Mouse (Mus musculus): Measurements from ENCODE around the gene Mrpl23. TPM values are rescaled to one million over a fixed set of nuclear protein-coding genes. Genes with fewer than 3 reads are reported as not detected.

Mrpl23 gene
- polyA plus RNA-seq, 1 experiment from 2014 or later: 21.1 TPM

DNA sequence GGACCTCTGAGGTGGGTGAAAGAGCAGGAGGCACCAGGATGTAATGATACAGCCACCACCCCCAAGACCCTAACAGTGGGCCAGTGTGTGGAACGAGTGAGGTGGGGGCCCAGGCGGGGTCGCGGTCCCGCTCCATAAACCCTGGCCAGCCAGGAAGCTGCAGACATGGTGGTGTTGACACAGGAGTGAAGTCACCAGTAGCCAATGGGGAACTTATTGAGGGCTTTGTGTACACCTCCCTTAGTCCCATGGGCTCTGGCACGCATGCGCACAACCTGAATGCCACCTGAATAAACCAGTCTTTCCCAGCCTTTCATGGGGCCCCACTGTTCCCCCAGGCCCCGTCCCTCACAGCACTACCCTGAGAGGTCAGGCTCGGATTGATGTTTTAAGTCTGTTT, 38.1 kb downstream of the Mrpl23 start:
- WGBS: 89% methylated on average over 9 of the region's 9 CpGs
- no peak for ATAC-seq (ENCODE audit: low FRiP score, low read depth)
- Histone ChIP-seq H3K4me1 (replicated peaks) (no peaks in the 10 kb centered on the region), H3K27me3 (no peaks in the 10 kb centered on the region), H3K4me3 (no peak overlapping the region), H3K27ac (replicated peaks) (no peak overlapping the region), H3K9ac (no peak overlapping the region), H3K4me2 (no peak overlapping the region), H3K36me3 (no peaks in the 10 kb centered on the region), H3K9me3 (no peaks in the 10 kb centered on the region)

DNA sequence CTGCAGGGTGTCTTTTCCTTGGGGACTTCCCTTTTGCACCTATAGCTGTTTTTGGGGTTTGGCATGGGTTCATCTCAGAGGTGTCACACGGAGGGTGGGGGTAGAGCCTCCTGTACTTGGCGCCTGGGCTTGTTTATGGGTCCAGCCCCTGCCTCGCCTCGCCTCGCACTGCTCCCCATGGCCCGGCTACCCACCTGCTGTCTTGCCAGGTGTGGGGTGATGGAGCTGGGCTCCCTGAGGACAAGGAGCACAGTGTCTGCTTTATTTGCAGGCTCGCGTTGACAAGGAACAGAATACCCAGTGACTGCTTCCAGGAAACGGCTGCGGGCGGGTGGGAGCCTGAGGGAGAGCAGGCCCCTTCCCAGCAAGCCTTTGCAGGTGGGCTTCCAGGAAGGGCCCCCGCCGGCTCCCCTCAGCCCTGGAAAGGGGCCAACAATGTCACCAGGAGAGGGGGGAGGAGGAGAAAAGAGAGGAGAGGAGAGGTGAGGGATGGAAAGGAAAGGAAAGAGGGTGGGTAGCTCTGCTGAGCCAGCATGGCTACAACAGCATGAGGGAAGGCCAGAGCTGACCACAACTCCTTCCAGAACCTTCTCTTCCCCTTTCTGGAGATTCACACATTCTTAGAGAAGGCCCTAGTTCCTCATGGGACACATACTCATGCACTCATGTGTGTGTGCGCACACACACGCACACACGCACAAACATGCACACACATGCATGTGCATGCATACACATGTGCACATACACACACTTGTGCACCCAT, 39.2 kb downstream of the Mrpl23 start:
- no peaks in the 10 kb centered on the region for H3K36me3 ChIP-seq
- no peaks in the 10 kb centered on the region for H3K4me1 ChIP-seq (replicated peaks)
- ATAC-seq (ENCODE audit: low FRiP score, low read depth): no peak
- no peak overlapping the region for H3K4me3 ChIP-seq
- H3K27me3 ChIP-seq: no peaks in the 10 kb centered on the region
- H3K4me2 ChIP-seq: no peak overlapping the region
- H3K9me3 ChIP-seq: no peaks in the 10 kb centered on the region
- no peak overlapping the region for H3K27ac ChIP-seq (replicated peaks)
- no peak overlapping the region for H3K9ac ChIP-seq
- 75% methylated on average over 16 of the region's 16 CpGs for WGBS

DNA sequence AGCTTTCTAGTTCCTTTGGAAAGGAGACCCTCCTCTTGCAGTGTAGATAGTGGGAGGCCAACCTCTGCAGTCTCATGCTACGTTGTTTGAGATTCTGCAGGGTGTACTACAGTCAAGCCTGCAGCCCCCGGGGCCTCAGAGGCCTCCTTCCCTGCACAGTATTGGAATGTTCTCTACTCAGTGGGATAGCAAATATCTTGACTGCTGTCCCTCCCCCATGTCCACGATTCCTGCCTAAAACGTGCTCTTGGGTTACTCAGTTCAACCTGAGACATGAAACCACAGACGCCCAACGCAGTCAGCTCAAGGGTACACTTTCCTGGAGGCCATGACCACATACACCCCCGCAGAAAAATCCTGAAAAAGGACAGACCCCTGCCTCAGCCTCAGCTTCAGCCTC, 39.9 kb downstream of the Mrpl23 start:
- no peak overlapping the region for H3K4me2 ChIP-seq
- no peak overlapping the region for H3K9ac ChIP-seq
- WGBS: 70% methylated on average over 7 of the region's 7 CpGs
- no peaks in the 10 kb centered on the region for H3K9me3 ChIP-seq
- no peak overlapping the region for H3K4me3 ChIP-seq
- H3K27me3 ChIP-seq: no peaks in the 10 kb centered on the region
- H3K27ac ChIP-seq (replicated peaks): no peak overlapping the region
- H3K4me1 ChIP-seq (replicated peaks): no peaks in the 10 kb centered on the region
- ATAC-seq (ENCODE audit: low FRiP score, low read depth): no peak
- H3K36me3 ChIP-seq: no peaks in the 10 kb centered on the region

DNA sequence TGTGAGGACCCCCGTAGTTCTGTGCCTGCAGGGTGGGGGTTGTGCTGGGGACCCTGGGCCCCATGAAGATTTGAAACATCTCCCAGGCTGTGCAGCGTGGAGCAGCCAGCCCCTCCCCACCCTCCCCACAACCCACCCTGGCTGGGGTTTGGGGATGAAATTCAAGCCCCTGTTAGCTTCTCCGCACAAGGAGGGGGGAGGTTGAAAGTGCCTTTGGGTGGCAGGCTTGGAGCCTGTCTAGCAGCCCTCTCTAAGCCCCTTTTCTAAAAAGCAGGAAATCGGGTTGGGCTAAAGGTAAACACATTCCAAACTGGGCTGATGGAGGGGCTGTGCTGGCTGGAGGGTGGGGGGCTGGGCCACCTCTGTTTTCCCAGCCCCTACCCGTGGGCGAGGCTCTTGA, 40.5 kb downstream of the Mrpl23 start:
- H3K4me3 ChIP-seq: no peak overlapping the region
- 70% methylated on average over 6 of the region's 6 CpGs for WGBS
- H3K36me3 ChIP-seq: no peaks in the 10 kb centered on the region
- no peak overlapping the region for H3K27ac ChIP-seq (replicated peaks)
- no peak overlapping the region for H3K9ac ChIP-seq
- ATAC-seq (ENCODE audit: low FRiP score, low read depth): no peak
- H3K4me1 ChIP-seq (replicated peaks): no peaks in the 10 kb centered on the region
- H3K9me3 ChIP-seq: no peaks in the 10 kb centered on the region
- H3K27me3 ChIP-seq: no peaks in the 10 kb centered on the region
- H3K4me2 ChIP-seq: no peak overlapping the region

DNA sequence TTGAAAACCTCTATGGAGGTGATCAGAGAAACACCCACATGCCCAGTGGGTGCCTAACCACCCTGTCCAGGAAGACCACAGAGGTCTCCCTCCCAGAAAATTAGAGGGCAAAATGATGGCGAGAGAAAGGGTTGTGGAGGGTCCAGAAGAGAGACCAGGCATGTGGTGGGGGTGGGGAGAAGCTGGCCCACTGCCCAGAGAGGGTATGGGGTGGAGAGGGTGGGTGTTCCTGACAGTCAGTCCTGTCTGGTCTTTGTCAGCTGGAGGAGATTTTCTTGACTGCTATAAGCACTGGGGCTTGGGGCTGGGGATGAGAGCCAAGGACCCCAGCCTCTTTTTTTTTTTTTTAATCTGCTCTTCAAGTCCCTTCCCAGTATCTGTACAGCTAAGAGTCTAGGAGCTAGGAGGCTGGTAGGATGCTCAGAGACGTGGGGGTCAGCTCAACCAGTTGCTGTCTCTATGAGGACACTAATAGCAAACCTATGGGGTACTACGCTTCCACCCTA, 41.7 kb downstream of the Mrpl23 start:
- Histone ChIP-seq H3K27me3 (no peaks in the 10 kb centered on the region), H3K9me3 (no peaks in the 10 kb centered on the region), H3K4me2 (no peak overlapping the region), H3K4me3 (no peak overlapping the region), H3K36me3 (no peaks in the 10 kb centered on the region), H3K9ac (no peak overlapping the region), H3K4me1 (replicated peaks) (no peaks in the 10 kb centered on the region), H3K27ac (replicated peaks) (no peak overlapping the region)
- ATAC-seq (ENCODE audit: low FRiP score, low read depth): no peak
- 73% methylated on average over 3 of the region's 3 CpGs for WGBS

DNA sequence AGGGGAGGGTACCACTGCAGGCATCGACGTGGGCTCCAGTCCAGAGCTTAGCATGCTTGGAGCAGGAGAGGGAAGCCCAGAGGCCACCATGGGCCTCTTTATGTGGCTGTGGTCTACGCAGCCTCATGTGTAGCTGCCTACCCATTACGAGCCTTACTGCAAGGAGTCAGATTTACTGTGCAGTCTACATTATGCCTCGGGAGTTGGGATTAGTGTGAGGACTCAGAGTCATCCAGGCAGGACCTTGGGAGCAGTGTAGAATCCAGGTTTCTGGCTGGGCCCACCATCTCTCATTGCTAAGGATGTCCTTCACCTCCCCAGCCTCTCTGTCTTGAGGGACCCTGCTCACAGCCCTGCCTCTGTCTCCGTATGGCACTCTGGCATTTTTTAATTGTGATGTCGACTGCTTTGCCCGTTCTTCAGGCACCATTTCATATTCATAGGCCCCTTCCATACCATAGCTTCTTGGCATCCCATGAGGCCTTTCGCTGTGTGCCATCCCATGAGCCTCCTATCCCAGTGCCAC, 42.4 kb downstream of the Mrpl23 start:
- H3K9me3 ChIP-seq: no peaks in the 10 kb centered on the region
- 81% methylated on average over 9 of the region's 9 CpGs for WGBS

DNA sequence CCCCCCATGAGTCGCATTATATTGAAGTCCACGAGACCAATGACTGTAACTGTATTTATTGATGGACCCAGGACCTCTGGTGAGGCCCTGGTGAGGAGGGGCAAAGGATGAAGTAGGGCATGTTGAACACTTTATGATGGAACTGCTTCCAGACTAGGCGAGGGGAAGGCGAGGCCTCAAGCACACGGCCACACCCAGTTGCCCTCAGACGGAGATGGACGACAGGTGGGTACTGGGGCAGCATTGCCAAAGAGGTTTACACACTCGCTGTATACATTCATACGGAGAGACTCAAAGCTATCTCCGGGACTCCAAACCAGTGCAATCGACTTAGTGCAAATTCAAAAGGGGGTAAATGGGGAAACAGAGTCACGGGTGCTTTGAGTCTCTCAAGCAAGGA, 43.0 kb downstream of the Mrpl23 start:
- no peak for ATAC-seq (ENCODE audit: low FRiP score, low read depth)
- WGBS: 91% methylated on average over 12 of the region's 12 CpGs
- Histone ChIP-seq H3K4me1 (replicated peaks) (no peaks in the 10 kb centered on the region), H3K27ac (replicated peaks) (no peak overlapping the region), H3K36me3 (no peaks in the 10 kb centered on the region), H3K27me3 (no peaks in the 10 kb centered on the region), H3K4me3 (no peak overlapping the region), H3K9me3 (no peaks in the 10 kb centered on the region), H3K9ac (no peak overlapping the region), H3K4me2 (no peak overlapping the region)

More for the DNA sequence above, 42.4 kb downstream of the Mrpl23 start:
- no peaks in the 10 kb centered on the region for H3K4me1 ChIP-seq (replicated peaks)
- no peak for ATAC-seq (ENCODE audit: low FRiP score, low read depth)
- H3K27me3 ChIP-seq: no peaks in the 10 kb centered on the region
- H3K9ac ChIP-seq: no peak overlapping the region
- no peak overlapping the region for H3K4me3 ChIP-seq
- no peak overlapping the region for H3K4me2 ChIP-seq
- H3K27ac ChIP-seq (replicated peaks): no peak overlapping the region
- H3K36me3 ChIP-seq: no peaks in the 10 kb centered on the region

DNA sequence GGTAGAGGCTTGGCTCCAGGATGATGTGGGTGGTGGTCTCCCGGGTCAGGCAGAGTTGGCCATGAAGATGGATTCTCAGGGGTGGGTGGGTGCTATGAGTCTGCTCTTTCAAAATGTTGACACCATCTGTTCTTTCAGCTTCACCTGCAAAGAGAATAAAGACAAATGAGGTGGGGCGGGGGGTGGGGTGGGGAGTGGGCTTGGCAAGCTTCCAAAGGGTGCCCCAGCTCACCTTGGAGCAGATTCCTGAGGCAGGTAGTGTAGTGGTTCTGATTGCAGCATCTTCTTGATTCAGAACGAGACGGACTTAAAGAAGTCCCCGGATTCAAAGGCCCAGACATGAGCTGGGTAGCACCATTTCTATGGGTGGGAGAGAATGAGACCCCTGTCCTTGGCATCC, 43.5 kb downstream of the Mrpl23 start:
- Histone ChIP-seq H3K4me3 (no peak overlapping the region), H3K36me3 (no peaks in the 10 kb centered on the region), H3K27ac (replicated peaks) (no peak overlapping the region), H3K9ac (no peak overlapping the region), H3K4me1 (replicated peaks) (no peaks in the 10 kb centered on the region), H3K27me3 (no peaks in the 10 kb centered on the region), H3K4me2 (no peak overlapping the region), H3K9me3 (no peaks in the 10 kb centered on the region)
- WGBS: 91% methylated on average over 5 of the region's 5 CpGs
- no peak for ATAC-seq (ENCODE audit: low FRiP score, low read depth)

DNA sequence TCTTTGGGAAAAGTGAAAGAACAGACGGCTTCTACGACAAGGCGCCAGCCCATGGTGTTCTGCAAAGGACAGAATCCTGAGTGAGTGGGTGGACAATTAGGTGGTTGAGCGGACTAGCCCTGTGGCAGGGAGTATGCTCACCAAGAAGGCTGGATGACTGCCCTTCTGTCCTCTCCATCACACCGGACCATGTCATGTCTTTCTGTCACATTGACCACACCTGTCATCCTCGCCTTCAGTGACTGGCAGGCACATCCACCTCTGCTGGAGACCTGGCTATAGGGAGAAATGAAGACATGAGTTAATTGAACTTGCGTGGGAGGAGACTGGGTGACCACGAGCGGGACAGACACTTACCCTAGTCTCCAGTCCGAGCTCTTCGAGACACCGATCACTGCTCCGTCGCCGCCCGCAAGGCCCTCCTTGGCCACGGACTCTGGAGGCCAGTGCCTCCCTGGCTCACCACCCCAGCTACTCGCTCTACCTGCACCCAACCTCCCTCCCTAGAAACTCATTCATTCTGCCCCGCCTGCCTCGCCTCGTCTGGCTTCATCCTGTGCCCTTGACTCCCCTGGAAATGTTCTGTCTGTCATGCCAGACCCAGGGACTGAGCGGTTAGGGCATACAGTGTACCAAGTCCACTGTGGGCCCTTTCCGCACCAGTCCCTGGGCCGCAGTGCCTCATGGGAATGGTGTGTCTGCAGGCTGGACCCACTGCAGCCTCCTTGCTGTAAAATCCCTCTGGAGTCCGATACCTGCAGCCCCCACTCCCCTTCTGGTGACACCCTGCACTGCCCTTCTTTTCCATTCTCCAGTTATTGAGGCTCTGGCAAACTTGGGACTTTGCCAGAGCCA, 44.2 kb downstream of the Mrpl23 start:
- H3K27ac ChIP-seq (replicated peaks): no peak overlapping the region
- no peak overlapping the region for H3K4me3 ChIP-seq

DNA sequence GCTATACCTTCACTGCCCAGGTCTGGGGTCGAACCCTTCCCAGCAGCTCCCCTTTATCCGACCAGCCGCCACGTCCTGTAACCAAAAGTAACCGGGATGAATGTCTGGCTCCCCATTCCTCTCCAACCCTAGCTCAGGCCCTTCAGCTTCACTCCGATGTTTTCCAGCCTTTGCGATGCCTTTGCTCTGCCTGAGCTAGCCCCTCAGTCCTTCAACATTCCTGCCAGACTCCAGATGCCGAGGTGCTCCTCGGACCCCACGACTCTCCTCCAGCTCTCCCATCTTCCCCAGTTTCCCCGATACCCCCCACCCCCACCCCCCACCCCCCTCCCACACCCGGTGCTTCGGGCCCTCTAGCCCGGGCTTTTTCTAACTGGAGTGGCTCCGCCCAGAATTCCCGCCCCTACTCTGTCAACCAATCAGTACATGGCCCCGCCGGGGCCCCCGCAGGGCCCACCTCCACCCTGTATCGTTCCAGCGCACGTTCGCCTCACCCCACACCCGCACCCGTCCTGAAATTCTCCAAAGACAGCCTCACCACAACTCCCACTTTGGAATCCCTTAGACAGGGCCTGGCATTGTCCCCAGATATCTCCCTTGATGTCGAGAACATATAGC, 45.4 kb downstream of the Mrpl23 start:
- H3K27me3 ChIP-seq: no peaks in the 10 kb centered on the region
- H3K27ac ChIP-seq (replicated peaks): no peak overlapping the region
- H3K4me1 ChIP-seq (replicated peaks): no peaks in the 10 kb centered on the region
- H3K9ac ChIP-seq: no peak overlapping the region
- H3K36me3 ChIP-seq: no peaks in the 10 kb centered on the region
- ATAC-seq (ENCODE audit: low FRiP score, low read depth): no peak
- H3K4me2 ChIP-seq: peak overlapping the region; percentile 46
- H3K9me3 ChIP-seq: no peaks in the 10 kb centered on the region
- H3K4me3 ChIP-seq: peak overlapping the region; percentile 9; the same call in 1 of the 2 replicates
- 43% methylated on average over 20 of the region's 26 CpGs for WGBS

More for the DNA sequence above, 44.2 kb downstream of the Mrpl23 start:
- no peak overlapping the region for H3K9ac ChIP-seq
- H3K4me1 ChIP-seq (replicated peaks): no peaks in the 10 kb centered on the region
- H3K27me3 ChIP-seq: no peaks in the 10 kb centered on the region
- ATAC-seq (ENCODE audit: low FRiP score, low read depth): no peak
- H3K9me3 ChIP-seq: no peaks in the 10 kb centered on the region
- 93% methylated on average over 25 of the region's 25 CpGs for WGBS
- no peaks in the 10 kb centered on the region for H3K36me3 ChIP-seq
- H3K4me2 ChIP-seq: no peak overlapping the region

DNA sequence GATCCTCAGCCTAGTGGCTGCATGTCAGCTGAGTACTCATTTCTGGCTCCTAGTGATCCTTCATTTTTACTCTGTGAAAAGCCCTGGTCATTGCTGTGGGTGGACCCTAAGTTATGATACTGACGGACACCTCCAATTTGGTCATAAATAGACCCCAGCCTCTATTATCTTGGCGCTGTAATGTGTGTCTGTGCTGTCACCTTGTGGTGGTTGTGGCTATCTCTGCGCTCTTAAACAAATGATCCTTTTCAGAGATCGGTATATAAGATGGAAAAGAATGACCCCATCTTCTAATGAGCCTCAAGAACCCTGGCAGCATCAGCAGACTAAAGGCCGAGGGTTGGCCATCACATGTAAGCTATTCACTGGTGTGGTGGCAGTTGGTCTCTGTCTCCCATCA, 46.6 kb downstream of the Mrpl23 start:
- no peak for ATAC-seq (ENCODE audit: low FRiP score, low read depth)
- Histone ChIP-seq H3K27me3 (no peaks in the 10 kb centered on the region), H3K9me3 (no peaks in the 10 kb centered on the region), H3K9ac (no peak overlapping the region), H3K27ac (replicated peaks) (no peak overlapping the region), H3K4me3 (no peak overlapping the region), H3K36me3 (no peaks in the 10 kb centered on the region), H3K4me2 (no peak overlapping the region), H3K4me1 (replicated peaks) (no peaks in the 10 kb centered on the region)
- WGBS: 56% methylated on average over 5 of the region's 5 CpGs
